Mouse (Mus musculus) inflammation-experienced regulatory T-cells, adult 6 months (primary cell): ENCODE data around the gene Ttc16. TPM values are rescaled to one million over a fixed set of nuclear protein-coding genes. Genes with fewer than 3 reads are reported as not detected.
A peak's percentile ranks its signal among the peaks of the same experiment; 100 is the strongest.

Source experiments
- ATAC-seq: one replicate; pipeline ENCODE4 v1.8.0; 2017
- polyA plus RNA-seq, 3 experiments: library from polyadenylated mRNA; unstranded; fragments of 100-300 nt; shearing (Covaris generic); gene quantifications; one replicate each; pipeline ENCODE4 v1.2.1; 2017

The Ttc16 gene
- polyA plus RNA-seq, 3 experiments from 2014 or later = 0.55 to 1.8 (median 0.95) TPM

- ATAC-seq = no peak
Observed at GRCm38 (mm10) chr2:32742173-32742531, 33.3 kb downstream of the Ttc16 start.

- ATAC-seq = no peak
Observed at GRCm38 (mm10) chr2:32741273-32742172, 33.9 kb downstream of the Ttc16 start.

DNA sequence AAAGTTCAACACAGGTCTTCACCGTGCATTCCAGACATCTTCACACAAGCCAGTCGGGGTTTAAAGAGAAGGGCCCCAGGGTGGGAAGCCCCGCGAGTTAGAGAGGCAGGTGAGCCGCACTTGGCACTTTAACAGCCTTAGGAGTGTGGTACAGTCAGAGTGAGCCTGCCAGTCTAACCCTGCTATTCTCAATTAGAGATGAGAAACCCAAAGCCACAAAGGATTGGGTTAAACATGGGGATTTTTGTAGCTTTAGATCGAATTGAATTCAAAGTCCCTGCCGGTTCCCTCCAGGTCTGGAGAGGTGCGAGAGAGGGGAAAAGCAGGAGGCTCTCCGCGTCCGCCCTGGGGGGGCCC, 34.5 kb downstream of the Ttc16 start, which contains the start of gene 6330409D20Rik:
Gene 6330409D20Rik, minus strand, starts transcription at position 101 of the 357 bp plus-strand sequence.
- ATAC-seq = no peak

DNA sequence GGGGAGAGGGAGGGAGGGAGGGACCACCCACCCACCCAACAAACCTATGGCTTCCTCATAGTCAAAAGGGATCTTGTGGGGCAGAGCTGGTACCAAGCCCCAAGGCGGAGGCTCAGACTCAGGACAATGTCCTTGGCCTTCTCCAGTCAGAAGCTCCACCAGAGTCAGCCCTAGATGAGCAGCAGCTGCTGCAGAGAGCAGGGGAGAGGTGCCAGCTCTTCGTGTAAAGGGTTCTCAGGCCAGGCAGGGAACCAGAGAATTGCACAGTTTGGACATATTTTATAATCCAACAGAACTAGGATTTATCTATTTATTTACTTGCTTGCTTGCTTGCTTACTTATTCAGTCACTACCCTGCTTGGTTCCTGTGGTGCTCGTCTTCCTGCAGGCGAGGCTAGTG, 36.1 kb downstream of the Ttc16 start:
- no peak for ATAC-seq

- no peak for ATAC-seq
Observed at GRCm38 (mm10) chr2:32737008-32737407, 38.4 kb downstream of the Ttc16 start.

DNA sequence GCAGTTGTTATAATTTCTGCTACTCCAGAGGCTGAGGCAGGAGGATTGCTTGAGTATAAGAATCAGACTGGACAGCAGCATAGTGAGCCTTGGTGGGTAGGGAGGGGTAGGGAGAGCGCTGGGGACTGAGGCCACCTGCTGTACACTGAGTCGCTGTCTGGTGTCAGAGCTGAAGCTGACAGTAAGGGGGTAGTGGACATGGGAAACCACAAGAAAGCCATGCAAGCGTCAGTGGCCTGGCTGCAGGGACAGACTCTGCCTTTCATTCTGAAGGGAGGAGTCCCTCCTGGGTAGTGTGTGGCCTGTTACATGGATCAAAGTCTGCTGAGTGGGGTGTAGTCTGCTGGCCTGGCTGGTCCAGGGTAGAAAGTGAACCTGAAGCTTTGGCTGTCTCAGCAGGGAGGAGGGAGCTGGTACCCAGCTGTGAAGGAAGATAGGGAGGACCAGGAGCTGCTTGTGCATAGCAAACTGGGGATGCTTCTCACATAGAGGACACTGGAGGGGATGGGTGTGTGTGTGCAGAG, 39.1 kb downstream of the Ttc16 start:
- no peak for ATAC-seq

- no peak for ATAC-seq
Observed at GRCm38 (mm10) chr2:32734933-32735332, 40.5 kb downstream of the Ttc16 start.

DNA sequence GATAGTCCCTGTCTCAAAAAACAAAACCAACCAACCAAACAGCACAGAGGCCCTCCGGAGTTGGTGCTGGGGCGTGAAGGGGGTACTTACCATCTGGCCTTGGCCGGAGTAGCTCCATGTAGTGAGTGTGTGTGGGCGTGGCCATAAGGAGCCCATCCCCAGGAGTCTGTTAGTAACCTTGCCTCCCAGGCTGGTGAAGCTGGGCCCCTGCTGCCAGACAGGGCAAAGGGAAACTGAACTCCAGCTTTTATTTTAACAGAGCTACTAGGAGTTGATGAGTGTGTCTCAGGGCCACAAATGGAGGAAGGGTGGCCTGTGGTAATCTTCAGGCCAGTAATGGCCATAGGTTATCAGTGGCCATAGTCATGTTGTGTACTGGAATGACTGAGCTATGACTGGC, 41.0 kb downstream of the Ttc16 start:
- ATAC-seq = no peak

DNA sequence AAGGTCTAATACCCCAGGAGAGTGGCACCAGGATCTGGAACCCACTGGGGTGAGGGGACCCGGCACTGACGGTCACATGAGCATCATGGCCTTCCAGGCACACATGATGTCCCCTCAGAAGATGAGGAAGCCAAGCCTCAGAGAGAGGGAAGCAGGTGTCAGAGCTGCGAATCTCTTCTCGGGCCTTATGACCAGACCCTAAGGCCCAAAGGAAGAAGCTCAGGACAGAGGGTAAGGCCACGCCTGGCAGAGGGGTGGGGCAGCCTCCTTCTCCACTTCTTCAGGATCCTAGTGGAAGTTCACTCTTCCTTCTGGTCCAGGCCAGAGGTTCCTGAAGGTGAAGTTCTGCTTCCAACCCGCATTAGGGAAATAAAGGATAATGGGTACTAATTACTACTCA, 42.7 kb downstream of the Ttc16 start:
- no peak for ATAC-seq

DNA sequence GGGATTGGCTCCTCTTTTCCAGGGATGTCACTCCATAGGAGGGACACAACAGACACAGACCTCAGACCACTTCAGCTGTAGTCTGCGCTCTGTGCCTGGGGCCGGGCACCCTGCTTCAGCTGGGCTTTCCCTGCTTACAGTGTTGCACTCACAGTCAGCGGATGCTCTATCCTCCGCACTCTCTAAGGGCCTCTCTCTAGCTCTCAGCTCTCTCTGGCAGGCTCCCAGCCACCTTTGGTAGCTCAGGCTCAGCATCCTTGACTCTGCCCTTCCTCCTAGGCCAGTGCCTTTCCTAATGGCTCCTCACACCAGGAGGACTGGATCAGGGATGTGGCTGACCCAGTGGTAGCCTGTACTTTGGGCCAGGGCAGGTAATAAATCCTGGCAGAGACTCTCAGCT, 43.5 kb downstream of the Ttc16 start:
- ATAC-seq = no peak

DNA sequence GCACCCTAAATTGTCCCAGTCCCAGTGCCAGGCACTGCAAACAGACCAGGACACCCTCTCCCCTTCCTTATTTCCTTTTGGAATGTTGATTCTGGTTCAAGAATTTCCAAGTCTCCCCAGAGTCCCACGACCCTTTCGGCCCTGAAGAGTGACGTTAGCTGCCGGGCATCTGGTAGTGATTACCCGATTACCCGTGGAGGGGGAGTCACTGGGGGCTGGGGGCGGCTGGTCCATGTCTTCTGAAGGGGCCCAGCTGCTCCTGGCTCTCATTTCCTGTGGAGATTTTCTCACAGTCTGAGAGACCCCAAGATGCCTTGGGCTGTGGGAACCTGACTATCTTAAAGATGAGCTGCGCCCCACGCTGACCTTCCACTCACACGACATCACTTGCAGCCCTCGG, 44.6 kb downstream of the Ttc16 start:
- ATAC-seq = no peak

GRCm38 (mm10) chr2:32729547-32729946, 45.9 kb downstream of the Ttc16 start:
- ATAC-seq = no peak

GRCm38 (mm10) chr2:32728463-32728862, 47.0 kb downstream of the Ttc16 start:
- no peak for ATAC-seq

- ATAC-seq = no peak
Observed at GRCm38 (mm10) chr2:32727435-32727834, 48.0 kb downstream of the Ttc16 start.

DNA sequence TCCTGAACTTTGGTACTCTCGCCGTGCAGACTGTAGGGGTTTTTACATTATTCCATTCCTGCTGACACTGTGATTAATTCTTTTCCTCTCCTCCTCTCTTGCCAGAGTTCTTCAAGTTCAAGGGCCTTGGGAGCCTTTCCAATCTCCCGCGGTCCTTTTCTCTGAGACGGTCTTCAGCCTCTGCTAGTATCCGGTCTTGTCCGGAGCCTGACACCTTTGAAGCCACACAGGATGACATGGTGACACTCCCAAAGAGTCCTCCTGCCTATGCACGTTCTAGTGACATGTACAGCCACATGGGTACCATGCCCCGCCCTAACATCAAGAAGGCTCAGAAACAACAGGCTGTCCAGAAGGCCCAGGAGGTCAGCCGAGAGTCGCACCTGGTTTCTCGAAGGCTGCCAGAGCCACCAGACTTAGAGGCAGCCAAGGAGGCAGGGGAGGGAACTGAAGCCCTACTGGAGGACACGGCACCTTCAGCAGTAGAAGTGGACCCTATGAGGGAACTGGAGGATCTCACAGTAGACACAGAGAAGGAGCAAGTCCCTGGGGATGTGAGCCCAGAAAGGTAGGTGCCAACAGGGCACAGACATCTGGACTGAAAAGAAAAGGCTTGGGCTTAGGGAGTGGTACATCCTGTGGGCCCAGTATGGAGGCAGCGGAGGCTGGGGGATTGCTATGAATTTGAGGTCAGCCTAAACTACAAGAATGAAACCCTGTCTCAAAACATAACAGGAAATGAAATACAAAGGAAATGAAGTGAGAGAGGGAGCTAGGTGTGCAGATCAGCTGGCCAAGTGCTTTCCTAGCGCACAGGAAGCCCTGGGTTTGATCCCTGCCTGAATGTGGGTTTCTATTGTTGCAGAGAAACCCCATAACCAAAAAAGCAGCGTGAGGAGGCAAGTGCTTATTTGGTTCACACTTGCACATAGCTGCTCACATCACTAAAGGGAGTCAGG, 50.3 kb downstream of the Ttc16 start:
- ATAC-seq = peak; percentile 68

- ATAC-seq = no peak
Observed at GRCm38 (mm10) chr2:32724149-32724548, 51.3 kb downstream of the Ttc16 start.

DNA sequence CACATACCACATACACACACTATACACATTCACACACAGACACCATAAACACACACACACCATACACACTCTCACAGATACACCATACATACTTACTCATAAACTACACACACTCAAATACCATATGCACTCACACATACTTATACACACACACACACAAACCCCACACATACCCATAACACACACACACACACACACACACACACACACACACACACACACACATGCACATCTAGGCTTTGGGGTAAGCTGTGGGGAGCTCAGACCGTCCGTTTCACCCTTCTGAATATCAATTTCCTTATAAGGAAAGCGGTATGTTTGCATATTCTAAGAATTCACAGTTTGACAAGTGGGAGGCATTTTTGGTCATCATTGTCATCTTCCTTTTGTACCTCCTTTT, 52.9 kb downstream of the Ttc16 start:
- no peak for ATAC-seq

DNA sequence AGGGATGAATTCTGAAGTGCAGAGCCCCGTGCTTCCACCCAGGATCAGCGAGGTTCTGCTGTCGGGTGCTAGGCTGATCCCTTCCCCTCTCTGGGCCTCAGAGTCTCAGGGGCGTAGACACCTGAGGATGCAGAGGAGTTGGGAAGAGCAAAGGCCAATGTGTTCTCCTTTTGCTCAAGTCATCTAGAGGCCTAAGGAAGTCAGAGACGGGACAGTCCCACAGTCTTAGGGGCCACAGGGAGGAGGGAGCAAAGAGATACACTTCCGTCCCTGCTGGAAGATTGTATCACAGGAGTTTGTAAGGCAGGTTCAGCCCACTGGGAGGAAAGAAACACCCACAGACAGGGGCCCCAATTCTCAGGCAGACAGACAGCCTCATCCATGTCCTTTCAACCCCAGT, 53.4 kb downstream of the Ttc16 start:
- peak; percentile 57 for ATAC-seq

DNA sequence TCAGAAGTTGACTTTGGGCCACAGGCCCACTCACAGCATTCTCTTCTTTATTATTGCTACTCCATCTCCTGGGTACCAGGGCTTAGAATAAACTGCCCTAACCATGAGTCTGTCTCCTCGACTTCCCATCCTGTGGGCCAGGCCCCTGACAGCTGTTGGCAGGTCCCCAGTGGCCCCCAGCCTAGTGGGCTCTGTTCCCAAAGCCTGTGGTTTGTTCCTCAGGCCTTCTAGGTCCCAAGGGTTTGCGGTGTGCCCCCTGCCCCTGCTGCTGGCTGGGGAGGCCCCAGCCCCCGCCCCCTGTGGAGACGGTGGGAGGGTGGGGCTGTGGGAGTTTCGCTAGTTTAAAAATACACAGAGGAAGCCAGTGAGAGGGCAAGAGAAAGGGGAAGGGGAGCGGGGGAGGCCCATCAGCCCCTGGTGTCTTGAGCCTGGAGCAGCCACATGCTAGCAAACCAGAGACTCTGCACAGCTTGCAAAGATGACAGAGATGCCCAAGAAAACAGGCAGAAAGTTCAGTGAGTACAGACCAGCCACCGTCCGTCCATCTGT, 54.7 kb downstream of the Ttc16 start, which contains the start of gene Sh2d3c:
Gene Sh2d3c, plus strand, starts transcription at position 375 of the 549 bp plus-strand sequence.
- ATAC-seq = no peak

DNA sequence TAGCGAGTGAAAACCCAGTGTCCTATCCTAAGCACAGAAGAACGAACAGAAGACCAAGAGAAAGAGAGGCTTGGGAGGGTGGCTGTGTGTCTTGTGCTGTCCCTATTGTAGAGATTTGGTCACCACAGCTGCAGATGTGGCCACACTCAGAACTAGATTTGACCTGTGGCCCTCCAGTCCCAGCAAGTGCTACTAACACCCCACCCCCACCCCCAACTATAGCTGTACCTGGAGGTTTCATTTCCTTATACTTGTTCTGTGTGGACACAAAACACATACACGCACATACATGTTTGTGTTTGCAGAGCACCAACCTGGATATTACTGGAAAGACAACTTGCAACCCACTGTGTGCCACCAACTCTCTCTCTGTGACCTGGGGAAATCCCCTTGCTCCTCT, 55.4 kb downstream of the Ttc16 start:
- ATAC-seq = no peak

- ATAC-seq = no peak
Observed at GRCm38 (mm10) chr2:32718761-32719160, 56.7 kb downstream of the Ttc16 start.

DNA sequence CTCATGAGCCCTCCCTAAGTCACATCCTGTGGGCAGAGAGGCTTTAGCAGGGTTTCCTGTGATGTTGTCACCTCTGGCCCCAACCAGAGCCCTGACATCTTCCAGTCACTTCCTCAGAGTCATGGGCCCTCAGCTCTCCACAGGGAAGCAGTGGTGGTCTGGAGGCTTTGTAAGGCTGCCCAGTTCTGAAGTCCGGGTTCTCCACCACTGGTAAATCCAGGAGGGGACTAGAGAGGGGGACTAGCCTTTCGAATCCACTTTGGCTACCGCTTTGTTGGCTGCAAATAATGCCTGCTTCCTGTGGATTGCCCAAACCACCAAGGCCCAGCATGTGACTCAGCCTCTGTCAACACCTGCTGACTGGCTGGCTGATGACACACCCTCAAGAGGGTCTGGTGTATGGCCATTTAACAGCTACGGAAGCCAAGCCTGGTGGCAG, 60.4 kb downstream of the Ttc16 start:
- peak; percentile 42 for ATAC-seq
